Mouse (Mus musculus) CH12.LX (cell line): Measurements from ENCODE around the gene Scaf11. TPM values are rescaled to one million over a fixed set of nuclear protein-coding genes. Genes with fewer than 3 reads are reported as not detected.

Experiments
- DNase-seq: peaks from one replicate; pipeline ENCODE4 v3.0.0-alpha.2; 2013; ENCODE audit errors: extremely low read depth
- H3K27ac ChIP-seq: 2 replicates; pipeline ENCODE4 v1.5.1; 2012; ENCODE audit warnings: low read depth, mild to moderate bottlenecking, control low read depth, moderate library complexity; ENCODE audit not compliant: insufficient read depth
- H3K27me3 ChIP-seq: replicated peaks from 2 replicates; pipeline ENCODE3; 2012; ENCODE audit warnings: inconsistent platforms
- H3K36me3 ChIP-seq, 2 experiments: replicated peaks in 1 of 2; 2 replicates each; pipeline versions ENCODE3 to v1.6.1; 2012; ENCODE audit warnings: inconsistent platforms in 1 of 2, low read length in 1 of 2, mild to moderate bottlenecking in 1 of 2, mixed read lengths in 1 of 2, moderate library complexity in 1 of 2; ENCODE audit not compliant: control insufficient read depth in 1 of 2, insufficient read depth in 1 of 2
- H3K4me1 ChIP-seq, 2 experiments: 2 replicates each; pipeline ENCODE4 v1.6.1; 2012; ENCODE audit warnings: inconsistent platforms in 1 of 2, moderate library complexity in 1 of 2; ENCODE audit not compliant: insufficient read depth in 2 of 2, control insufficient read depth in 1 of 2
- H3K4me2 ChIP-seq: 2 replicates; pipeline ENCODE4 v1.6.1; 2012; ENCODE audit warnings: low read depth, mild to moderate bottlenecking, control low read depth; ENCODE audit not compliant: poor library complexity, insufficient read depth, severe bottlenecking
- H3K4me3 ChIP-seq, 3 experiments: fragments of 150-350 bp in 1 of 3; sonication (generic) in 1 of 3; replicated peaks in 1 of 3; 2 replicates each; pipeline versions ENCODE3 to v1.5.1; 2011 to 2012; ENCODE audit warnings: low read depth in 2 of 3, low read length in 2 of 3, mild to moderate bottlenecking in 2 of 3, moderate library complexity in 2 of 3, control low read depth in 1 of 3, improper control_type of control experiment in 1 of 3, inconsistent platforms in 1 of 3, mixed read lengths in 1 of 3; ENCODE audit not compliant: poor library complexity in 1 of 3
- H3K79me2 ChIP-seq: replicated peaks from 2 replicates; pipeline ENCODE4 v1.6.1; 2012; ENCODE audit warnings: mild to moderate bottlenecking, moderate library complexity; ENCODE audit not compliant: control insufficient read depth, poor library complexity, insufficient read depth, severe bottlenecking; ENCODE audit errors: extremely low read depth
- H3K9ac ChIP-seq: 2 replicates; pipeline ENCODE4 v1.6.1; 2012; ENCODE audit warnings: low read depth, mild to moderate bottlenecking, control low read depth, moderate library complexity; ENCODE audit not compliant: insufficient read depth
- H3K9me3 ChIP-seq: replicated peaks from 2 replicates; pipeline ENCODE3; 2012; ENCODE audit warnings: low read length, inconsistent platforms, mixed read lengths
- BHLHE40 ChIP-seq: IDR thresholded peaks from 2 replicates; pipeline ENCODE4 v1.6.1; 2011; ENCODE audit warnings: mild to moderate bottlenecking, low read depth, low read length, improper control_type of control experiment
- CHD1 ChIP-seq: IDR thresholded peaks from 2 replicates; pipeline ENCODE4 v1.6.1; 2012; ENCODE audit warnings: low read depth, low read length, improper control_type of control experiment, inconsistent platforms
- CHD2 ChIP-seq: IDR thresholded peaks from 2 replicates; pipeline ENCODE4 v1.6.1; 2011; ENCODE audit warnings: low read length, improper control_type of control experiment
- CTCF ChIP-seq, 2 experiments: IDR thresholded peaks in 1 of 2; conservative IDR thresholded peaks in 1 of 2; 2 replicates each; pipeline ENCODE4 v1.5.1; 2011 to 2012; ENCODE audit warnings: low read depth in 2 of 2, low read length in 2 of 2, improper control_type of control experiment in 1 of 2, inconsistent platforms in 1 of 2, mild to moderate bottlenecking in 1 of 2, moderate library complexity in 1 of 2
- E2F4 ChIP-seq: IDR thresholded peaks from 2 replicates; pipeline ENCODE4 v1.6.1; 2011; ENCODE audit warnings: low read depth, low read length, improper control_type of control experiment; ENCODE audit not compliant: insufficient replicate concordance
- ELF1 ChIP-seq: IDR thresholded peaks from 2 replicates; pipeline ENCODE4 v1.6.1; 2014; ENCODE audit warnings: low read depth, mild to moderate bottlenecking, inconsistent platforms, low read length, improper control_type of control experiment
- HCFC1 ChIP-seq: IDR thresholded peaks from 2 replicates; pipeline ENCODE4 v1.6.1; 2012; ENCODE audit warnings: low read depth, mild to moderate bottlenecking, inconsistent platforms, low read length, improper control_type of control experiment
- JUN ChIP-seq: IDR thresholded peaks from 2 replicates; pipeline ENCODE4 v1.6.1; 2011; ENCODE audit warnings: low read depth, mild to moderate bottlenecking, low read length, improper control_type of control experiment, moderate library complexity; ENCODE audit not compliant: insufficient read depth
- JUND ChIP-seq: conservative IDR thresholded peaks from 2 replicates; pipeline ENCODE4 v1.6.1; 2011; ENCODE audit warnings: low read depth, low read length, improper control_type of control experiment
- KAT2A ChIP-seq: IDR thresholded peaks from 2 replicates; pipeline ENCODE4 v1.6.1; 2012; ENCODE audit warnings: low read length, improper control_type of control experiment, inconsistent platforms; ENCODE audit not compliant: insufficient replicate concordance
- MAFK ChIP-seq: IDR thresholded peaks from 2 replicates; pipeline ENCODE4 v1.6.1; 2011; ENCODE audit warnings: low read length, improper control_type of control experiment; ENCODE audit not compliant: insufficient replicate concordance
- MAX ChIP-seq: IDR thresholded peaks from 2 replicates; pipeline ENCODE4 v1.6.1; 2011; ENCODE audit warnings: low read length, improper control_type of control experiment
- NELFE ChIP-seq: IDR thresholded peaks from 2 replicates; pipeline ENCODE4 v1.6.1; 2011; ENCODE audit warnings: low read depth, low read length, improper control_type of control experiment
- POLR2A ChIP-seq: IDR thresholded peaks from 2 replicates; pipeline ENCODE4 v1.6.1; 2011; ENCODE audit warnings: low read depth, mild to moderate bottlenecking, improper control_type of control experiment, low read length
- POLR2AphosphoS2 ChIP-seq: IDR thresholded peaks from 2 replicates; pipeline ENCODE4 v1.6.1; 2011; ENCODE audit warnings: low read depth, low read length, improper control_type of control experiment
- RAD21 ChIP-seq: IDR thresholded peaks from 2 replicates; pipeline ENCODE4 v1.6.1; 2011; ENCODE audit warnings: low read depth, mild to moderate bottlenecking, low read length, improper control_type of control experiment, moderate library complexity
- RCOR1 ChIP-seq: conservative IDR thresholded peaks from 2 replicates; pipeline ENCODE4 v1.6.1; 2012; ENCODE audit warnings: low read depth, mild to moderate bottlenecking, inconsistent platforms, low read length, improper control_type of control experiment
- UBTF ChIP-seq: IDR thresholded peaks from 2 replicates; pipeline ENCODE4 v1.6.1; 2012; ENCODE audit warnings: low read depth, mild to moderate bottlenecking, inconsistent platforms, low read length, improper control_type of control experiment, moderate library complexity
- USF1 ChIP-seq: IDR thresholded peaks from 2 replicates; pipeline ENCODE4 v1.6.1; 2014; ENCODE audit warnings: low read depth, mild to moderate bottlenecking, inconsistent platforms, low read length, improper control_type of control experiment
- ZKSCAN1 ChIP-seq: IDR thresholded peaks from 2 replicates; pipeline ENCODE4 v1.6.1; 2012; ENCODE audit warnings: low read depth, inconsistent platforms, low read length, improper control_type of control experiment, borderline replicate concordance
- ZMIZ1 ChIP-seq: IDR thresholded peaks from 2 replicates; pipeline ENCODE4 v1.6.1; 2012; ENCODE audit warnings: low read depth, mild to moderate bottlenecking, inconsistent platforms, low read length, improper control_type of control experiment
- ZNF384 ChIP-seq: IDR thresholded peaks from 2 replicates; pipeline ENCODE4 v1.6.1; 2012; ENCODE audit warnings: low read depth, low read length, improper control_type of control experiment, inconsistent platforms
- dilution Hi-C: fragments of 300-500 bp; cut with MboI; formaldehyde crosslinking; loops from 2 replicates; pipeline ENCODE4 v1.14.3; 2020; ENCODE audit warnings: low sequenced_read_pairs; ENCODE audit not compliant: extremely low pct_unique_long_range_greater_than_20kb, extremely low pct_ligation_motif_present
- in situ Hi-C: fragments of 300-500 bp; cut with MboI; formaldehyde crosslinking; loops from 3 replicates; pipeline ENCODE4 v1.14.3; 2019; ENCODE audit warnings: low sequenced_read_pairs, low pct_ligation_motif_present, low pct_unique_long_range_greater_than_20kb, mixed read lengths
- polyA plus RNA-seq: library from polyadenylated mRNA; unstranded; fragments of >175 nt; gene quantifications from 2 replicates; pipeline ENCODE4 v1.2.1, GENCODE M21; 2012; ENCODE audit warnings: low read depth; ENCODE audit not compliant: insufficient read length
- total RNA-seq, 2 experiments: library from RNA; depleted of rRNA; stranded (reverse); fragments of 300-350 nt in 1 of 2; fragments of >200 nt in 1 of 2; gene quantifications; 2 replicates each; pipeline ENCODE4 v1.2.3; 2012 to 2014

Gene Scaf11
- total and polyA plus RNA-seq, 3 experiments, result 57.2 to 88.0 (median 59.8) TPM

- H3K9ac ChIP-seq, result no peak overlapping the region
- TF ChIP-seq ZKSCAN1, result no peak
- TF ChIP-seq RCOR1, result no peak
- no peak for TF ChIP-seq MAX
- TF ChIP-seq POLR2AphosphoS2, result no peak
- no peak for TF ChIP-seq CTCF (conservative IDR thresholded peaks at IDR 0.05 in 1 of 2, IDR thresholded peaks at IDR 0.05 in 1 of 2; ENCODE audit: low read depth in 2 of 2, low read length in 2 of 2)
- TF ChIP-seq ZMIZ1, result no peak
- no peak for TF ChIP-seq ZNF384
- TF ChIP-seq MAFK, result no peak
- TF ChIP-seq ELF1, result no peak
- no peak for TF ChIP-seq JUN
- no peak for TF ChIP-seq BHLHE40
- TF ChIP-seq HCFC1, result no peak
- no peak for TF ChIP-seq E2F4
- H3K4me1 ChIP-seq, result no peaks in the 10 kb centered on the region
- H3K79me2 ChIP-seq, result no peaks in the 10 kb centered on the region; the same call in 1 of the 2 replicates
- dilution Hi-C loops (no loop called here), in situ Hi-C loops (no loop called here)
- H3K27ac ChIP-seq, result no peak overlapping the region
- peaks cover 43 to 79% of the 10 kb centered on the region in 2 experiments for H3K36me3 ChIP-seq
- no peak overlapping the region for H3K4me3 ChIP-seq
- H3K27me3 ChIP-seq, result no peaks in the 10 kb centered on the region
- H3K9me3 ChIP-seq, result no peaks in the 10 kb centered on the region
- H3K4me2 ChIP-seq, result no peak overlapping the region
- DNase-seq, result no peak
Measured at GRCm38 (mm10) chr15:96396641-96397344, 63.9 kb downstream of the Scaf11 start.

GRCm38 (mm10) chr15:96395071-96395470 is 65.6 kb downstream of the Scaf11 start:
- H3K9ac ChIP-seq, result no peak overlapping the region
- dilution Hi-C loops, result no loop called here
- no peak overlapping the region for H3K27ac ChIP-seq
- no peaks in the 10 kb centered on the region for H3K9me3 ChIP-seq
- H3K4me3 ChIP-seq, result no peak overlapping the region
- in situ Hi-C loops, result no loop called here
- no peak overlapping the region for H3K4me2 ChIP-seq
- H3K79me2 ChIP-seq, result no peaks in the 10 kb centered on the region
- no peaks in the 10 kb centered on the region for H3K27me3 ChIP-seq
- peaks cover 44 to 86% of the 10 kb centered on the region in 2 experiments for H3K36me3 ChIP-seq
- DNase-seq, result no peak
- TF ChIP-seq JUND, result no peak
- TF ChIP-seq POLR2A, result no peak
- no peak for TF ChIP-seq NELFE
- TF ChIP-seq HCFC1, result no peak
- no peak for TF ChIP-seq CHD2
- TF ChIP-seq POLR2AphosphoS2, result no peak
- no peak for TF ChIP-seq ZMIZ1
- TF ChIP-seq E2F4, result no peak
- TF ChIP-seq CHD1, result no peak
- TF ChIP-seq BHLHE40, result no peak
- no peak for TF ChIP-seq UBTF
- no peak for TF ChIP-seq RAD21
- no peak for TF ChIP-seq ELF1
- no peak for TF ChIP-seq MAFK
- TF ChIP-seq USF1, result no peak
- TF ChIP-seq CTCF (conservative IDR thresholded peaks at IDR 0.05 in 1 of 2, IDR thresholded peaks at IDR 0.05 in 1 of 2; ENCODE audit: low read depth in 2 of 2, low read length in 2 of 2), result no peak
- no peak for TF ChIP-seq KAT2A
- no peak for TF ChIP-seq ZNF384
- no peak for TF ChIP-seq MAX
- no peak for TF ChIP-seq JUN
- H3K4me1 ChIP-seq, result no peaks in the 10 kb centered on the region
